ENCODE assay signal across 32 mouse cellular contexts in genomic region chr8:83285391-83285790, GRCm38 (mm10). TPM values are rescaled to one million over a fixed set of nuclear protein-coding genes. Genes with fewer than 3 reads are reported as not detected.
DNase-seq lines count a peak whose midpoint lies in the region; ATAC-seq lines count a peak whose summit lies in the region.
"Had no signal": no experiment of that assay in that cellular context is flagged by ENCODE, and none has a peak within 500 bp of the region (broad histone marks: within the 10 kb centered on the region; RNA-seq: fewer than 3 reads in every experiment).

No protein-coding gene starts in this region.

- no peak overlapping the region for H3K27ac ChIP-seq in midbrain, embryonic 11.5 days (ENCODE audit: low read depth, low read length)
- H3K27ac ChIP-seq in midbrain, embryonic 13.5 days: no peak overlapping the region
- H3K27ac ChIP-seq: embryonic facial prominence, embryonic 12.5 days; embryonic facial prominence, embryonic 15.5 days; gastrocnemius, adult 2 months; heart, embryonic 15.5 days; hindbrain, embryonic 14.5 days; hindbrain, postnatal 0 days had no signal

- intact Hi-C loops in heart, postnatal 25 days (cut with DNase I): no loop called here

- DNase-seq in adrenal gland, postnatal 14 days: peak; percentile 67
- DNase-seq in adrenal gland, adult 2 months: no peak
- peak; percentile 78 for DNase-seq in heart, adult 11 months
- no peak for DNase-seq in heart, postnatal 25 days (ENCODE audit: low spot score)
- peak; percentile 44 for DNase-seq in midbrain, embryonic 11.5 days (ENCODE audit: low spot score, missing footprints)
- DNase-seq in kidney, postnatal 4 days: no peak
- DNase-seq: adrenal gland, postnatal 25 days; B cell, adult 2 months; cerebellum, adult 2 months; cerebellum, adult 9-11 months; forebrain, postnatal 0 days; gastrocnemius, adult 2 months; gastrocnemius, postnatal 14 days; heart, adult 18-20 months; heart, postnatal 10 days; heart, postnatal 4 days had no signal

- no peak overlapping the region for H3K9ac ChIP-seq in midbrain, embryonic 11.5 days (ENCODE audit: low read length)
- H3K9ac ChIP-seq in midbrain, embryonic 13.5 days (replicated peaks): no peak overlapping the region
- H3K9ac ChIP-seq: embryonic facial prominence, embryonic 12.5 days; embryonic facial prominence, embryonic 15.5 days; forebrain, postnatal 0 days; heart, embryonic 12.5 days; heart, embryonic 15.5 days; hindbrain, embryonic 14.5 days had no signal

- no peak overlapping the region for H3K4me2 ChIP-seq in midbrain, embryonic 11.5 days
- no peak overlapping the region for H3K4me2 ChIP-seq in midbrain, embryonic 13.5 days (replicated peaks)
- H3K4me2 ChIP-seq: embryonic facial prominence, embryonic 12.5 days; embryonic facial prominence, embryonic 15.5 days; heart, embryonic 12.5 days; heart, embryonic 15.5 days; hindbrain, embryonic 14.5 days had no signal

- H3K36me3 ChIP-seq in midbrain, embryonic 11.5 days (ENCODE audit: control insufficient read depth, insufficient read depth, low read length): no peaks in the 10 kb centered on the region
- no peaks in the 10 kb centered on the region for H3K36me3 ChIP-seq in midbrain, embryonic 13.5 days
- H3K36me3 ChIP-seq: embryonic facial prominence, embryonic 12.5 days; embryonic facial prominence, embryonic 15.5 days; G1E; heart, embryonic 12.5 days; heart, embryonic 15.5 days had no signal

- 89% methylated on average over 8 of the region's 8 CpGs for WGBS in midbrain, embryonic 11.5 days
- 85% methylated on average over 8 of the region's 8 CpGs for WGBS in midbrain, embryonic 13.5 days

- ATAC-seq in midbrain, embryonic 11.5 days (ENCODE audit: low FRiP score): no peak
- ATAC-seq in midbrain, embryonic 13.5 days: no peak
- ATAC-seq: forebrain, embryonic 14.5 days; forebrain, postnatal 0 days; hindbrain, postnatal 0 days; inflammation-experienced regulatory T-cells, adult 6 months; intestine, embryonic 16.5 days; Patski had no signal

- H3K9me3 ChIP-seq in midbrain, embryonic 11.5 days (ENCODE audit: control insufficient read depth, low read length): no peaks in the 10 kb centered on the region
- no peaks in the 10 kb centered on the region for H3K9me3 ChIP-seq in midbrain, embryonic 13.5 days
- H3K9me3 ChIP-seq: embryonic facial prominence, embryonic 12.5 days; embryonic facial prominence, embryonic 15.5 days; G1E; heart, embryonic 12.5 days; heart, embryonic 15.5 days had no signal

- peaks cover 3% of the 10 kb centered on the region; the same call in 1 of the 2 replicates for H3K4me1 ChIP-seq in midbrain, embryonic 11.5 days (ENCODE audit: control insufficient read depth, insufficient read depth, low read length)
- peaks cover 6% of the 10 kb centered on the region for H3K4me1 ChIP-seq in midbrain, embryonic 13.5 days (replicated peaks)
- H3K4me1 ChIP-seq: embryonic facial prominence, embryonic 12.5 days had no signal

- H3K27me3 ChIP-seq in midbrain, embryonic 11.5 days (ENCODE audit: control insufficient read depth, insufficient read depth, low read length): peaks cover 5% of the 10 kb centered on the region; the same call in 1 of the 2 replicates
- peaks cover 13% of the 10 kb centered on the region for H3K27me3 ChIP-seq in midbrain, embryonic 13.5 days
- H3K27me3 ChIP-seq: CH12.LX had no signal

- no peak overlapping the region for H3K4me3 ChIP-seq in midbrain, embryonic 11.5 days (ENCODE audit: low read depth, low read length)
- H3K4me3 ChIP-seq in midbrain, embryonic 13.5 days (replicated peaks): no peak overlapping the region
- H3K4me3 ChIP-seq: embryonic facial prominence, embryonic 12.5 days; embryonic facial prominence, embryonic 15.5 days; gastrocnemius, adult 2 months; heart, embryonic 12.5 days; heart, embryonic 15.5 days had no signal

RNA-seq across cellular contexts. Expression of gene Ucp1, which starts 4.8 kb away (rescaled TPM):
- 2,717 and 3,191 TPM in 2 replicates for total RNA-seq in adrenal gland, postnatal 14 days (2021)
- total RNA-seq in adrenal gland, adult 2 months (2021): 1,000 to 10,000 TPM; 1,236 to 2,173 TPM
- polyA plus RNA-seq in adrenal gland, adult 2 months (2012; rRNA removed): 551 and 1,129 TPM in 2 replicates
- 10 to 100 TPM in 1 of 2 experiments, 1 to 10 TPM in 1; 8.2 to 10.2 TPM for total RNA-seq in heart, postnatal 25 days (2021)
- polyA plus RNA-seq in midbrain, embryonic 11.5 days (2014; fragmentation: Nextera tagmentation; extraction: Ambion mirVana): 0.08 TPM in 1 of 2 replicates, not detected in the other
- 0.15 and 0.16 TPM in 2 replicates for polyA plus RNA-seq in midbrain, embryonic 13.5 days (2015; fragmentation: Nextera tagmentation; extraction: Ambion mirVana)
- total RNA-seq: CH12.LX; common myeloid progenitor, adult 5-6 weeks; forebrain, postnatal 0 days; G1E; gastrocnemius, adult 2 months; gastrocnemius, postnatal 14 days had no signal
- polyA plus RNA-seq: embryonic facial prominence, embryonic 12.5 days; forebrain, embryonic 11.5 days; forebrain, postnatal 0 days; G1E; heart, embryonic 12.5 days; heart, embryonic 15.5 days; hindbrain, embryonic 11.5 days; inflammation-experienced regulatory T-cells, adult 6 months; intestine, embryonic 16.5 days; Patski had no signal

RNA-seq across cellular contexts. Expression of gene Elmod2, which starts 46.9 kb away (rescaled TPM):
- 24.5 and 25.4 TPM in 2 replicates for total RNA-seq in adrenal gland, postnatal 14 days (2021)
- 10 to 100 TPM; 24.6 to 27.8 TPM for total RNA-seq in adrenal gland, adult 2 months (2021)
- 0.93 and 0.98 TPM in 2 replicates for polyA plus RNA-seq in adrenal gland, adult 2 months (2012; rRNA removed)
- total RNA-seq in heart, postnatal 25 days (2021): 10 to 100 TPM in 1 of 2 experiments, 1 to 10 TPM in 1; 9.0 to 10.1 TPM
- 28.9 and 29.8 TPM in 2 replicates for polyA plus RNA-seq in midbrain, embryonic 11.5 days (2014; fragmentation: Nextera tagmentation; extraction: Ambion mirVana)
- polyA plus RNA-seq in midbrain, embryonic 13.5 days (2015; fragmentation: Nextera tagmentation; extraction: Ambion mirVana): 30.5 and 32.0 TPM in 2 replicates

Comparison
In these comparisons a context has a peak if more than half of its experiments do, and no peak if none do; other contexts are left out.
1. DNase-seq: peak in adrenal gland, postnatal 14 days (single experiment), heart, adult 11 months (single experiment) and midbrain, embryonic 11.5 days (single experiment); none in adrenal gland, adult 2 months (single experiment), heart, postnatal 25 days (single experiment) and kidney, postnatal 4 days (0 of 2).
2. RNA of gene Ucp1, which starts 4.8 kb away (total RNA-seq): 2,717 to 3,191 TPM in adrenal gland, postnatal 14 days and 1,236 to 2,173 TPM in adrenal gland, adult 2 months; 8.2 to 10.2 TPM in heart, postnatal 25 days; every median in the first group is over 100 times any median in the second.